Mouse (Mus musculus): ENCODE data around the gene Gtf2ird1.

GRCm38 (mm10) chr5:134494142-134494541 lies 37.6 kb upstream of the Gtf2ird1 start:
- peak; percentile 97 for TF ChIP-seq CTCF (conservative IDR thresholded peaks at IDR 0.05; ENCODE audit: insufficient read depth, insufficient read length, low read depth, low read length)
- TF ChIP-seq POLR2A (IDR thresholded peaks at IDR 0.05; ENCODE audit: low read depth, low read length) = no peak
